Mouse (Mus musculus) neutrophil, adult 5-6 weeks (primary cell): ENCODE results near the gene Idi1. TPM values are rescaled to one million over a fixed set of nuclear protein-coding genes. Genes with fewer than 3 reads are reported as not detected.
A peak's percentile ranks its signal among the peaks of the same experiment; 100 is the strongest.
"Not testable (repeated sequence)": the region's sequence is repeated elsewhere in the genome, so short reads cannot be mapped to it uniquely, and the experiment has no call there.

Experiments
- ATAC-seq: fragments of 151-379, 151-347 bp; 2 replicates; pipeline ENCODE4 v1.8.0; 2017; ENCODE audit warnings: mild to moderate bottlenecking, moderate TSS enrichment; ENCODE audit not compliant: insufficient number of reproducible peaks, poor library complexity, low FRiP score, severe bottlenecking; ENCODE audit errors: extremely low read depth
- total RNA-seq: library from RNA; stranded (forward); fragments of 200-1000 nt; gene quantifications from 2 replicates; pipeline ENCODE4 v1.2.3, GENCODE M21; 2017

Idi1 gene
- 9.9 and 11.3 TPM in 2 replicates for total RNA-seq

GRCm38 (mm10) chr13:8885445-8886184 is at the start of gene Idi1:
TSS of gene Idi1 (plus strand) at chr13:8885501.
- ATAC-seq = peak; percentile 95

- no peak for ATAC-seq
These were observed 46.9 kb upstream of the Idi1 start for GRCm38 (mm10) chr13:8838394-8838793.

GRCm38 (mm10) chr13:8839111-8839510 is 46.2 kb upstream of the Idi1 start:
- no peak for ATAC-seq

GRCm38 (mm10) chr13:8839937-8840336 is 45.4 kb upstream of the Idi1 start:
- ATAC-seq = no peak

GRCm38 (mm10) chr13:8840941-8841340 is 44.4 kb upstream of the Idi1 start:
- ATAC-seq = no peak

GRCm38 (mm10) chr13:8841846-8842245 is 43.5 kb upstream of the Idi1 start:
- ATAC-seq = not testable (repeated sequence)

- ATAC-seq = no peak
These were observed 43.0 kb upstream of the Idi1 start for GRCm38 (mm10) chr13:8842273-8842672.

- ATAC-seq = no peak
These were observed 37.6 kb upstream of the Idi1 start for GRCm38 (mm10) chr13:8847702-8848101.

- no peak for ATAC-seq
These were observed 36.0 kb upstream of the Idi1 start for GRCm38 (mm10) chr13:8849311-8849710.

- ATAC-seq = no peak
These were observed 31.9 kb upstream of the Idi1 start for GRCm38 (mm10) chr13:8853424-8853823.

- ATAC-seq = no peak
These were observed 30.5 kb upstream of the Idi1 start for GRCm38 (mm10) chr13:8854769-8855168.

GRCm38 (mm10) chr13:8858453-8858852 is 26.8 kb upstream of the Idi1 start:
- ATAC-seq = no peak

GRCm38 (mm10) chr13:8860861-8861260 is 24.4 kb upstream of the Idi1 start:
- no peak for ATAC-seq

- ATAC-seq = no peak
These were observed 20.3 kb upstream of the Idi1 start for GRCm38 (mm10) chr13:8864990-8865389.

GRCm38 (mm10) chr13:8866612-8867011 is 18.7 kb upstream of the Idi1 start:
- no peak for ATAC-seq

GRCm38 (mm10) chr13:8869578-8870157 is 15.6 kb upstream of the Idi1 start:
- no peak for ATAC-seq

GRCm38 (mm10) chr13:8870160-8870509 is 15.2 kb upstream of the Idi1 start:
- no peak for ATAC-seq

- ATAC-seq = peak; percentile 85
These were observed 14.6 kb upstream of the Idi1 start for GRCm38 (mm10) chr13:8870510-8871313.

GRCm38 (mm10) chr13:8871314-8871962 is 13.9 kb upstream of the Idi1 start, which contains the start of gene Wdr37:
TSS of gene Wdr37 (minus strand) at chr13:8871909.
- no peak for ATAC-seq
